Mouse (Mus musculus) brain, embryonic 14.5 days (tissue): ENCODE data around the gene Peg12.

Source experiments
- CTCF ChIP-seq: fragments of 200-500 bp; IDR thresholded peaks from 2 replicates; pipeline ENCODE4 v1.5.1; 2012; ENCODE audit warnings: inconsistent platforms, mild to moderate bottlenecking, moderate library complexity, borderline replicate concordance; ENCODE audit not compliant: insufficient read depth, insufficient read length; ENCODE audit errors: extremely low read depth
- POLR2A ChIP-seq: fragments of 200-500 bp; IDR thresholded peaks from 2 replicates; pipeline ENCODE4 v1.6.1; 2012; ENCODE audit warnings: mild to moderate bottlenecking, inconsistent platforms, borderline replicate concordance; ENCODE audit not compliant: poor library complexity, insufficient read depth, insufficient read length, severe bottlenecking; ENCODE audit errors: extremely low read depth

DNA sequence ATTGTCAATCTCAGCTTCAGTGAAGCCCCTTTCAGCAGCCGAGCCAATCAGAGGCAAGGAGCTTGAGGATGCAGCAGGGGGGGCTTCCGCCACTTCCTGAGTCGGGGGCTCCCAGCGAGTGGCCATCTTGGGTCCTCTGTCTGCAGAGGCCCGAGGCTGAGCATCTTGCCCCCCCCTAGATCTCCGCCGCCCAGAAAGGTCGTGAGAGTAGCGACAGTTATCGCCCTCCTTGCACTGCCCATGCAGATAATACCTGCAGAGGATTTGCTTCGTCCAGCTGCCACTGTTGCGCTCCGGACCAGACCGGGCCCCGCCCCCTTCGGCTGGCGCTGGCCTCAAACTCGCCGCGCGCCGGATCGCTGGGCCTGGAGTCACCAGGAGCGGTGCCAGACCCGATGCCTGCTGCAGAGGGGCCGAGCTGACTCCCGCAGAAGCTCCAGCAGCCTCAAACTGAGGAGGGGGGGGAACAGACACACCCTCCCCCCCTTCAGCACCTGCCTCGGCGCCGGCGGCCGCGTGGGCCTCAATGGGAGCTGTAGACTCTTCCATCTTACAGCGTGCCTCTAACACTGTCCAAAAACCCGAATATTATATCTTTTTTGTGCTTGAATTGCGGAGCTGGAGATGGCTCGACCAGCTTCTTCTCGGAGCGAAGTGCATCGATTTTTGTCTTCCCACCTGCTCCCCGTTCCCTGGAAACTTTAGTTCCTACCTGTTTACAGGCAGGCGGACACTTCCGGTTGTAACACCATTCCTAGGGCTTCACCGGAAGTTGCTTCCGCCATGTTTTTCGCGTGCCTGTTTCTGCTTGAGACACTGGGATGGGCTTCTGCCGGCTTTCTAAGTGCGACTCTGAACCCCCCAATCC, 44.6 kb downstream of the Peg12 start, which contains the start of gene Mkrn3:
- no peak; the same call in 1 of the 2 replicates for TF ChIP-seq POLR2A
- no peak for TF ChIP-seq CTCF
